Mouse (Mus musculus): ENCODE data around the gene Iqcf3. TPM values are rescaled to one million over a fixed set of nuclear protein-coding genes. Genes with fewer than 3 reads are reported as not detected.

The Iqcf3 gene
- polyA plus RNA-seq, 1 experiment = not detected

DNA sequence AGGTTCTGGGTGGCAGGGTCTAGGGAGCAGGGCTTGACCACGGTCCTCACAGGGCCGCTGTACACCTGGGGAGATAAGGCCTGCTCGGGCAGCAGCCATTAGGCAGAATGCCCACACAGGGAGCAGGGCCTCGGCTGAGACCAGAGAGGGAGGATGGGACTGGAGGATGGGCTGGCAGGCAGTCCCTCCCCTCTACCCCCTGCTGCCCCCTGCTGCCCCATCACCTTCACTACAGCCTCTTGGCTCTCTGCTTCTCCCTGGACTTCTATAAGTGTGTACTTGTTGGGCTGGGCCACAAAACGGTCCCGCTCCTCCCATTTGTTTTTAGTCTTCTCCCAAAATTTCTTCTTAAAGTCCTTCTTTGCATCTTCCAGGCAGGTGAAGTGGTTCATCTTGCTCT lies 87.0 kb downstream of the Iqcf3 start:
- H3K4me1 ChIP-seq (ENCODE audit: control insufficient read depth, insufficient read depth, insufficient read length) = peaks cover 15% of the 10 kb centered on the region; the same call in 1 of the 2 replicates
- no peak overlapping the region for H3K27ac ChIP-seq (ENCODE audit: insufficient read depth, low read length)
- WGBS = 38% methylated on average over 6 of the region's 6 CpGs
- no peaks in the 10 kb centered on the region for H3K27me3 ChIP-seq (ENCODE audit: control insufficient read depth, insufficient read depth, low read length)
- peaks cover 3% of the 10 kb centered on the region; the same call in 1 of the 2 replicates for H3K36me3 ChIP-seq (ENCODE audit: control insufficient read depth, insufficient read depth, low read length)
- peak in 1 of 2 experiments; percentile 59 for DNase-seq (ENCODE audit: low read depth in 1 of 2, low spot score in 2 of 2)
- TF ChIP-seq POLR2A (IDR thresholded peaks at IDR 0.05; ENCODE audit: low read depth, low read length) (no peak), CTCF (IDR thresholded peaks at IDR 0.05; ENCODE audit: extremely low read depth, insufficient read depth, insufficient read length, insufficient replicate concordance) (peak; percentile 76; the same call in 1 of the 2 replicates)
- H3K4me3 ChIP-seq (ENCODE audit: extremely low read depth, insufficient read depth, insufficient read length) = no peak overlapping the region

- 94% methylated on average over 5 of the region's 5 CpGs for WGBS
- no peak overlapping the region for H3K4me3 ChIP-seq (ENCODE audit: extremely low read depth, insufficient read depth, insufficient read length)
- TF ChIP-seq CTCF (IDR thresholded peaks at IDR 0.05; ENCODE audit: extremely low read depth, insufficient read depth, insufficient read length, insufficient replicate concordance) = no peak
- H3K27me3 ChIP-seq (ENCODE audit: control insufficient read depth, insufficient read depth, low read length) = no peaks in the 10 kb centered on the region
- DNase-seq (ENCODE audit: low read depth in 1 of 2, low spot score in 2 of 2) = no peak
- peaks cover 3% of the 10 kb centered on the region; the same call in 1 of the 2 replicates for H3K36me3 ChIP-seq (ENCODE audit: control insufficient read depth, insufficient read depth, low read length)
- H3K4me1 ChIP-seq (ENCODE audit: control insufficient read depth, insufficient read depth, insufficient read length) = peaks cover 15% of the 10 kb centered on the region; the same call in 1 of the 2 replicates
- H3K27ac ChIP-seq (ENCODE audit: insufficient read depth, low read length) = no peak overlapping the region
Measured at GRCm38 (mm10) chr9:106473753-106474105, 87.7 kb downstream of the Iqcf3 start.

DNA sequence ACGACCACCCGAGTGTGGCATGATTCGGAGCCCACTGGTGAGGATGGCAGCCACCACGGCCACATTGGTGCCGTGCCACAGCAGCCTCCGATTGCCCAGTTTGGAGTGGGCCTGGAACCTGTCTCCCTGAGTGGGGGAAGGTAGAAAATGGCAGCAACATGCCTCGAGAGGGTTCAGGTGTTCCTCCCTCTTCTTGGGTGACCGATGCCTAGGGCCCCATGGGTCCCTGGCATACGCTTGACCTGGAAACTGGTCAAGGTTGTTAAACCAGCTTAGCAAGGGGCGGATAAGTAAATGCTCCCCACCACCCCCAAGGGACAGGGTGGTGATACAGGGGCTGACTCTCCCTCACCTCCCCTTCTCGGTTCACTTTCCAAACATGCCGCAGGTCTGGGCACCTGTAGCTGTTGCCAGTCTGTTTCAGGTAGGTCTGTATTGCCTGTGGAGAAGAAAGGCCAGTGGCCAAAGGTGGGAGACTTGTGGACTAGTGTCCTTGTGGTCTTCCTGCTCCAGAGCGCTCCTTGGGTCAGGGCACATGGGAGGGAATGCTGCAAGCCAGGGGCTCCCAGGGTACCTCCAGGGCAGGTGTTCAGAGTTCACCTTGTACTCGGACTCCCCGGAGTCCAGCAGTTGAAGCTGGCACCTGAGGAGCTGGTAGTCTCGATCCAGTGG lies 88.2 kb downstream of the Iqcf3 start:
- 94% methylated on average over 16 of the region's 16 CpGs for WGBS
- Histone ChIP-seq H3K27ac (ENCODE audit: insufficient read depth, low read length) (no peak overlapping the region), H3K4me1 (ENCODE audit: control insufficient read depth, insufficient read depth, insufficient read length) (peaks cover 15% of the 10 kb centered on the region; the same call in 1 of the 2 replicates), H3K36me3 (ENCODE audit: control insufficient read depth, insufficient read depth, low read length) (peaks cover 3% of the 10 kb centered on the region; the same call in 1 of the 2 replicates), H3K27me3 (ENCODE audit: control insufficient read depth, insufficient read depth, low read length) (no peaks in the 10 kb centered on the region), H3K4me3 (ENCODE audit: extremely low read depth, insufficient read depth, insufficient read length) (no peak overlapping the region)
- DNase-seq (ENCODE audit: low read depth in 1 of 2, low spot score in 2 of 2) = no peak
- TF ChIP-seq CTCF (IDR thresholded peaks at IDR 0.05; ENCODE audit: extremely low read depth, insufficient read depth, insufficient read length, insufficient replicate concordance) (no peak), POLR2A (IDR thresholded peaks at IDR 0.05; ENCODE audit: low read depth, low read length) (no peak)

GRCm38 (mm10) chr9:106472321-106472720 lies 89.1 kb downstream of the Iqcf3 start:
- H3K4me3 ChIP-seq (ENCODE audit: extremely low read depth, insufficient read depth, insufficient read length) = no peak overlapping the region
- no peak for DNase-seq (ENCODE audit: low read depth in 1 of 2, low spot score in 2 of 2)
- TF ChIP-seq CTCF (IDR thresholded peaks at IDR 0.05; ENCODE audit: extremely low read depth, insufficient read depth, insufficient read length, insufficient replicate concordance) = no peak
- no peak for TF ChIP-seq POLR2A (IDR thresholded peaks at IDR 0.05; ENCODE audit: low read depth, low read length)
- H3K27ac ChIP-seq (ENCODE audit: insufficient read depth, low read length) = no peak overlapping the region
- no peaks in the 10 kb centered on the region for H3K27me3 ChIP-seq (ENCODE audit: control insufficient read depth, insufficient read depth, low read length)
- WGBS = 86% methylated on average over 4 of the region's 4 CpGs
- H3K4me1 ChIP-seq (ENCODE audit: control insufficient read depth, insufficient read depth, insufficient read length) = peaks cover 8% of the 10 kb centered on the region; the same call in 1 of the 2 replicates
- peaks cover 3% of the 10 kb centered on the region; the same call in 1 of the 2 replicates for H3K36me3 ChIP-seq (ENCODE audit: control insufficient read depth, insufficient read depth, low read length)

GRCm38 (mm10) chr9:106471892-106472291 lies 89.5 kb downstream of the Iqcf3 start:
- Histone ChIP-seq H3K36me3 (ENCODE audit: control insufficient read depth, insufficient read depth, low read length) (peaks cover 3% of the 10 kb centered on the region; the same call in 1 of the 2 replicates), H3K4me3 (ENCODE audit: extremely low read depth, insufficient read depth, insufficient read length) (no peak overlapping the region), H3K4me1 (ENCODE audit: control insufficient read depth, insufficient read depth, insufficient read length) (peaks cover 8% of the 10 kb centered on the region; the same call in 1 of the 2 replicates), H3K27ac (ENCODE audit: insufficient read depth, low read length) (no peak overlapping the region; the same call in 1 of the 2 replicates), H3K27me3 (ENCODE audit: control insufficient read depth, insufficient read depth, low read length) (no peaks in the 10 kb centered on the region)
- 94% methylated on average over 5 of the region's 5 CpGs for WGBS
- no peak for DNase-seq (ENCODE audit: low read depth in 1 of 2, low spot score in 2 of 2)
- no peak for TF ChIP-seq POLR2A (IDR thresholded peaks at IDR 0.05; ENCODE audit: low read depth, low read length)
- TF ChIP-seq CTCF (IDR thresholded peaks at IDR 0.05; ENCODE audit: extremely low read depth, insufficient read depth, insufficient read length, insufficient replicate concordance) = no peak

- WGBS = 89% methylated on average over 14 of the region's 14 CpGs
- H3K27ac ChIP-seq (ENCODE audit: insufficient read depth, low read length) = no peak overlapping the region; the same call in 1 of the 2 replicates
- no peak overlapping the region for H3K4me3 ChIP-seq (ENCODE audit: extremely low read depth, insufficient read depth, insufficient read length)
- DNase-seq (ENCODE audit: low read depth in 1 of 2, low spot score in 2 of 2) = no peak
- TF ChIP-seq CTCF (IDR thresholded peaks at IDR 0.05; ENCODE audit: extremely low read depth, insufficient read depth, insufficient read length, insufficient replicate concordance) = no peak
- TF ChIP-seq POLR2A (IDR thresholded peaks at IDR 0.05; ENCODE audit: low read depth, low read length) = no peak
- H3K4me1 ChIP-seq (ENCODE audit: control insufficient read depth, insufficient read depth, insufficient read length) = peaks cover 4% of the 10 kb centered on the region; the same call in 1 of the 2 replicates
- H3K36me3 ChIP-seq (ENCODE audit: control insufficient read depth, insufficient read depth, low read length) = peaks cover 3% of the 10 kb centered on the region; the same call in 1 of the 2 replicates
- no peaks in the 10 kb centered on the region for H3K27me3 ChIP-seq (ENCODE audit: control insufficient read depth, insufficient read depth, low read length)
Measured at GRCm38 (mm10) chr9:106470991-106471750, 90.3 kb downstream of the Iqcf3 start.
